In the genomic region with DNA sequence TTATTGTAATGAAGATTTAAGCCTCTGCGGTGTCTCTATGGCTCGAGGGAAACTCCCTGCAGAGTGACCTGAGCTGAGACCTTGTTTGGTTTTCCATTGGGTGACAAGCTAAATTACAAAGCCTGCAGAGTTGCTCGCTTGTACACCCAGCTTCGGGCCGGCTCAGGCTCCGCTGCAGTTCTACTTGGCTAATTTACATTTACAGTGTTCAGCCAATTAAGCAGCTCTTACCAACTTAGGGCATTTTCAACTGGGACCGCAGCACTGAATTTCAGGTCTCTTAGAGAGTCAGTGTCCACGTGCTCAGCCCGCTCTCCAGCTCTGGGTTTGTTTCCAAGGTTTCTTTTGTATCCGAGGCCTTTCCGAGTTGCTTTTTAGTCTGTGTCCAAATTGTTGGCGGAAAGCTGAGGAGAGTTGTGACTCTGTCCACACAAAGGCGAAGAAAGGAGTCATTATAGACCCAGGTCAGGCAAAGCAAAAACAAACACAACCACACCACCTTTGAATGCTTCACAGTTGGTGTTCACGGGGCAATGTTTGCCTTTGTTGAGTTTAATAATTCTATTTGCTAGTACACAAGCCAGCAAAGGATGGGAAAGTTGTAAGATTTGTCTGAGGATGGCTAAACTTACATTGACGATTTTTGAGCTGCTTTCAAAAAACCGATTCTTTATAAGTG, we compare ENCODE assay signal across 10 mouse cellular contexts.
DNase-seq lines count a peak whose midpoint lies in the region; ATAC-seq lines count a peak whose summit lies in the region.
"Had no signal": no experiment of that assay in that cellular context is flagged by ENCODE, and none has a peak within 500 bp of the region (broad histone marks: within the 10 kb centered on the region; RNA-seq: fewer than 3 reads in every experiment).

No protein-coding gene starts in this region.

- peak; percentile 38; the same call in 1 of the 2 replicates for ATAC-seq in frontal cortex, adult (ENCODE audit: low TSS enrichment)
- ATAC-seq in hindbrain, embryonic 12.5 days (ENCODE audit: low FRiP score) = peak; percentile 82
- ATAC-seq in neural tube, embryonic 14.5 days (ENCODE audit: low read depth) = peak; percentile 81

- peaks cover 6% of the 10 kb centered on the region for H3K36me3 ChIP-seq in hindbrain, embryonic 12.5 days
- H3K36me3 ChIP-seq in neural tube, embryonic 14.5 days (ENCODE audit: control insufficient read depth, insufficient read depth, low read length) = no peaks in the 10 kb centered on the region

- peaks cover 17% of the 10 kb centered on the region for H3K4me1 ChIP-seq in hindbrain, embryonic 12.5 days
- peaks cover 7% of the 10 kb centered on the region; the same call in 1 of the 2 replicates for H3K4me1 ChIP-seq in neural tube, embryonic 14.5 days (ENCODE audit: control insufficient read depth, insufficient read depth, low read length)

- H3K9me3 ChIP-seq in hindbrain, embryonic 12.5 days (replicated peaks) = no peaks in the 10 kb centered on the region
- H3K9me3 ChIP-seq in neural tube, embryonic 14.5 days (ENCODE audit: control insufficient read depth, low read length) = no peaks in the 10 kb centered on the region

- H3K4me3 ChIP-seq in hindbrain, embryonic 12.5 days = no peak overlapping the region
- H3K4me3 ChIP-seq in neural tube, embryonic 14.5 days (ENCODE audit: low read depth, low read length) = no peak overlapping the region

- H3K9ac ChIP-seq in hindbrain, embryonic 12.5 days = no peak overlapping the region
- no peak overlapping the region for H3K9ac ChIP-seq in neural tube, embryonic 14.5 days (replicated peaks; ENCODE audit: low read depth, low read length)

- WGBS in hindbrain, embryonic 12.5 days = 18% methylated on average over 16 of the region's 16 CpGs
- 11% methylated on average over 16 of the region's 16 CpGs for WGBS in neural tube, embryonic 14.5 days

- peak overlapping the region; percentile 18 for H3K27ac ChIP-seq in hindbrain, embryonic 12.5 days
- no peak overlapping the region for H3K27ac ChIP-seq in neural tube, embryonic 14.5 days (ENCODE audit: low read depth, low read length)

- H3K27me3 ChIP-seq in hindbrain, embryonic 12.5 days = no peaks in the 10 kb centered on the region
- no peaks in the 10 kb centered on the region for H3K27me3 ChIP-seq in neural tube, embryonic 14.5 days (ENCODE audit: control insufficient read depth, insufficient read depth, low read length)

- peak overlapping the region; percentile 11; the same call in 1 of the 2 replicates for H3K4me2 ChIP-seq in hindbrain, embryonic 12.5 days (replicated peaks)
- H3K4me2 ChIP-seq in neural tube, embryonic 14.5 days (ENCODE audit: low read depth, low read length) = no peak overlapping the region

- no peak for DNase-seq in frontal cortex, postnatal 25 days (ENCODE audit: low spot score in 2 of 2)
- DNase-seq in kidney, postnatal 36 days = peak; percentile 19 to 21
- no peak for DNase-seq in adrenal gland, postnatal 14 days
- DNase-seq in B cell, adult 2 months = no peak
- DNase-seq in thymus, postnatal 4 days = no peak
- DNase-seq: cerebellum, adult 18-20 months; heart, postnatal 14 days had no signal

Comparison
In these comparisons a context has a peak if more than half of its experiments do, and no peak if none do; other contexts are left out.
1. DNase-seq: peak in kidney, postnatal 36 days (2 of 2); none in frontal cortex, postnatal 25 days (0 of 2), adrenal gland, postnatal 14 days (single experiment), B cell, adult 2 months (0 of 2) and thymus, postnatal 4 days (single experiment).
2. Peak in every context shown above with its lines, with median percentiles within 50 percentile points of each other: ATAC-seq.